Mouse (Mus musculus): ENCODE results near the gene Adcy2. TPM values are rescaled to one million over a fixed set of nuclear protein-coding genes. Genes with fewer than 3 reads are reported as not detected.
A peak's percentile ranks its signal among the peaks of the same experiment; 100 is the strongest.

Adcy2 gene
- 0.63 and 0.66 TPM in 2 replicates for polyA plus RNA-seq (2015; fragmentation: Nextera tagmentation; extraction: Ambion mirVana)

GRCm38 (mm10) chr13:68998918-68999801 lies at the start of gene Adcy2:
Gene Adcy2, minus strand, starts transcription at chr13:68999541.
- WGBS, result under 1% methylated on average over 79 of the region's 106 CpGs
- peak; percentile 71 for ATAC-seq (ENCODE audit: extremely low read depth, insufficient number of reproducible peaks, low FRiP score, low TSS enrichment)
- no peak within 1 kb of the TSS for H3K27ac ChIP-seq (replicated peaks)

GRCm38 (mm10) chr13:69036991-69037597 lies 37.8 kb upstream of the Adcy2 start:
- Histone ChIP-seq H3K9me3 (peaks cover 6% of the 10 kb centered on the region; the same call in 1 of the 2 replicates), H3K36me3 (no peaks in the 10 kb centered on the region), H3K27me3 (replicated peaks) (no peaks in the 10 kb centered on the region), H3K27ac (replicated peaks) (no peak overlapping the region), H3K4me1 (no peaks in the 10 kb centered on the region), H3K4me2 (no peak overlapping the region), H3K4me3 (no peak overlapping the region), H3K9ac (no peak overlapping the region)
- WGBS, result 74% methylated on average over 5 of the region's 5 CpGs
- ATAC-seq (ENCODE audit: extremely low read depth, insufficient number of reproducible peaks, low FRiP score, low TSS enrichment), result no peak

More at GRCm38 (mm10) chr13:68998918-68999801, at the start of gene Adcy2:
- Histone ChIP-seq H3K36me3 (no peaks in the 10 kb centered on the region), H3K9ac (peak within 1 kb of the TSS; percentile 80), H3K4me2 (peak within 1 kb of the TSS; percentile 93), H3K27me3 (replicated peaks) (peaks cover 58% of the 10 kb centered on the region), H3K4me3 (peak within 1 kb of the TSS; percentile 68), H3K9me3 (no peaks in the 10 kb centered on the region), H3K4me1 (peaks cover 18% of the 10 kb centered on the region)

GRCm38 (mm10) chr13:69034621-69035020 lies 35.3 kb upstream of the Adcy2 start:
- no peak for ATAC-seq (ENCODE audit: extremely low read depth, insufficient number of reproducible peaks, low FRiP score, low TSS enrichment)
- Histone ChIP-seq H3K4me2 (no peak overlapping the region), H3K4me3 (no peak overlapping the region), H3K36me3 (no peaks in the 10 kb centered on the region), H3K9ac (no peak overlapping the region), H3K27ac (replicated peaks) (no peak overlapping the region), H3K4me1 (no peaks in the 10 kb centered on the region), H3K27me3 (replicated peaks) (no peaks in the 10 kb centered on the region), H3K9me3 (peaks cover 4% of the 10 kb centered on the region; the same call in 1 of the 2 replicates)
- WGBS, result 75% methylated on average over 1 of the region's 1 CpGs

GRCm38 (mm10) chr13:69033532-69033931 lies 34.2 kb upstream of the Adcy2 start:
- no peaks in the 10 kb centered on the region for H3K9me3 ChIP-seq
- no peaks in the 10 kb centered on the region for H3K27me3 ChIP-seq (replicated peaks)
- no peak overlapping the region for H3K4me2 ChIP-seq
- no peaks in the 10 kb centered on the region for H3K4me1 ChIP-seq
- no peaks in the 10 kb centered on the region for H3K36me3 ChIP-seq
- H3K4me3 ChIP-seq, result no peak overlapping the region
- no peak for ATAC-seq (ENCODE audit: extremely low read depth, insufficient number of reproducible peaks, low FRiP score, low TSS enrichment)
- 71% methylated on average over 7 of the region's 7 CpGs for WGBS
- H3K9ac ChIP-seq, result no peak overlapping the region
- H3K27ac ChIP-seq (replicated peaks), result no peak overlapping the region

- H3K9ac ChIP-seq, result no peak overlapping the region
- no peak for ATAC-seq (ENCODE audit: extremely low read depth, insufficient number of reproducible peaks, low FRiP score, low TSS enrichment)
- H3K27me3 ChIP-seq (replicated peaks), result no peaks in the 10 kb centered on the region
- H3K9me3 ChIP-seq, result no peaks in the 10 kb centered on the region
- 66% methylated on average over 4 of the region's 4 CpGs for WGBS
- H3K27ac ChIP-seq (replicated peaks), result no peak overlapping the region
- no peaks in the 10 kb centered on the region for H3K4me1 ChIP-seq
- H3K36me3 ChIP-seq, result no peaks in the 10 kb centered on the region
- no peak overlapping the region for H3K4me3 ChIP-seq
- no peak overlapping the region for H3K4me2 ChIP-seq
Observed at GRCm38 (mm10) chr13:69029078-69029757, 29.9 kb upstream of the Adcy2 start.

- Histone ChIP-seq H3K27ac (replicated peaks) (no peak overlapping the region), H3K36me3 (no peaks in the 10 kb centered on the region), H3K4me1 (no peaks in the 10 kb centered on the region), H3K4me2 (no peak overlapping the region), H3K4me3 (no peak overlapping the region), H3K9me3 (no peaks in the 10 kb centered on the region), H3K27me3 (replicated peaks) (no peaks in the 10 kb centered on the region), H3K9ac (no peak overlapping the region)
- ATAC-seq (ENCODE audit: extremely low read depth, insufficient number of reproducible peaks, low FRiP score, low TSS enrichment), result no peak
- WGBS, result 64% methylated on average over 2 of the region's 2 CpGs
Observed at GRCm38 (mm10) chr13:69024964-69025363, 25.6 kb upstream of the Adcy2 start.

GRCm38 (mm10) chr13:69023239-69023638 lies 23.9 kb upstream of the Adcy2 start:
- no peaks in the 10 kb centered on the region for H3K4me1 ChIP-seq
- no peak overlapping the region for H3K4me3 ChIP-seq
- no peak for ATAC-seq (ENCODE audit: extremely low read depth, insufficient number of reproducible peaks, low FRiP score, low TSS enrichment)
- no peak overlapping the region for H3K27ac ChIP-seq (replicated peaks)
- no peak overlapping the region for H3K9ac ChIP-seq
- 86% methylated on average over 2 of the region's 2 CpGs for WGBS
- no peaks in the 10 kb centered on the region for H3K27me3 ChIP-seq (replicated peaks)
- H3K36me3 ChIP-seq, result no peaks in the 10 kb centered on the region
- no peaks in the 10 kb centered on the region for H3K9me3 ChIP-seq
- H3K4me2 ChIP-seq, result no peak overlapping the region

- no peaks in the 10 kb centered on the region for H3K9me3 ChIP-seq
- H3K27ac ChIP-seq (replicated peaks), result no peak overlapping the region
- 64% methylated on average over 2 of the region's 2 CpGs for WGBS
- H3K9ac ChIP-seq, result no peak overlapping the region
- H3K4me3 ChIP-seq, result no peak overlapping the region
- H3K27me3 ChIP-seq (replicated peaks), result no peaks in the 10 kb centered on the region
- H3K4me1 ChIP-seq, result no peaks in the 10 kb centered on the region
- ATAC-seq (ENCODE audit: extremely low read depth, insufficient number of reproducible peaks, low FRiP score, low TSS enrichment), result no peak
- no peaks in the 10 kb centered on the region for H3K36me3 ChIP-seq
- H3K4me2 ChIP-seq, result no peak overlapping the region
Observed at GRCm38 (mm10) chr13:69020574-69020973, 21.2 kb upstream of the Adcy2 start.

- Histone ChIP-seq H3K36me3 (no peaks in the 10 kb centered on the region), H3K4me1 (no peaks in the 10 kb centered on the region), H3K9me3 (no peaks in the 10 kb centered on the region), H3K27me3 (replicated peaks) (peaks cover 4% of the 10 kb centered on the region), H3K9ac (no peak overlapping the region), H3K4me2 (no peak overlapping the region), H3K27ac (replicated peaks) (no peak overlapping the region), H3K4me3 (no peak overlapping the region)
- ATAC-seq (ENCODE audit: extremely low read depth, insufficient number of reproducible peaks, low FRiP score, low TSS enrichment), result no peak
- WGBS, result 58% methylated on average over 5 of the region's 5 CpGs
Observed at GRCm38 (mm10) chr13:69006915-69007314, 7.6 kb upstream of the Adcy2 start.

- H3K27ac ChIP-seq (replicated peaks), result no peak overlapping the region
- no peak overlapping the region for H3K9ac ChIP-seq
- H3K36me3 ChIP-seq, result no peaks in the 10 kb centered on the region
- no peaks in the 10 kb centered on the region for H3K4me1 ChIP-seq
- H3K27me3 ChIP-seq (replicated peaks), result peaks cover 5% of the 10 kb centered on the region
- no peak overlapping the region for H3K4me2 ChIP-seq
- 66% methylated on average over 4 of the region's 4 CpGs for WGBS
- no peaks in the 10 kb centered on the region for H3K9me3 ChIP-seq
- no peak for ATAC-seq (ENCODE audit: extremely low read depth, insufficient number of reproducible peaks, low FRiP score, low TSS enrichment)
- H3K4me3 ChIP-seq, result no peak overlapping the region
Observed at GRCm38 (mm10) chr13:69006091-69006490, 6.8 kb upstream of the Adcy2 start.

- H3K4me3 ChIP-seq, result no peak overlapping the region
Observed at GRCm38 (mm10) chr13:69004406-69004805, 5.1 kb upstream of the Adcy2 start.

More at GRCm38 (mm10) chr13:69004406-69004805, 5.1 kb upstream of the Adcy2 start:
- H3K27me3 ChIP-seq (replicated peaks), result peaks cover 21% of the 10 kb centered on the region
- ATAC-seq (ENCODE audit: extremely low read depth, insufficient number of reproducible peaks, low FRiP score, low TSS enrichment), result no peak
- no peak overlapping the region for H3K4me2 ChIP-seq
- H3K36me3 ChIP-seq, result no peaks in the 10 kb centered on the region
- WGBS, result 55% methylated on average over 4 of the region's 4 CpGs
- H3K4me1 ChIP-seq, result peaks cover 4% of the 10 kb centered on the region
- H3K9ac ChIP-seq, result no peak overlapping the region
- H3K27ac ChIP-seq (replicated peaks), result no peak overlapping the region
- no peaks in the 10 kb centered on the region for H3K9me3 ChIP-seq

Measured in heart, embryonic 13.5 days (tissue).